Mouse (Mus musculus): ENCODE data around the gene Gm21830.
"Not testable (repeated sequence)": the region's sequence is repeated elsewhere in the genome, so short reads cannot be mapped to it uniquely, and the experiment has no call there.

The Gm21830 gene

GRCm38 (mm10) chr2:67413425-67413824 lies at the start of gene Gm21830:
Gene Gm21830, plus strand, starts transcription at chr2:67413725.
- not testable (repeated sequence) for DNase-seq

GRCm38 (mm10) chr2:67364506-67364905 lies 49.0 kb upstream of the Gm21830 start:
- no peak for DNase-seq

- DNase-seq: no peak
Measured at GRCm38 (mm10) chr2:67378504-67378903, 35.0 kb upstream of the Gm21830 start.

GRCm38 (mm10) chr2:67420853-67421252 lies 7.3 kb downstream of the Gm21830 start:
- DNase-seq: no peak

GRCm38 (mm10) chr2:67422799-67423198 lies 9.3 kb downstream of the Gm21830 start:
- DNase-seq: no peak

- DNase-seq: no peak
Measured at GRCm38 (mm10) chr2:67433081-67433480, 19.6 kb downstream of the Gm21830 start, which contains the start of gene Gm26727. Gene Gm26727, minus strand, starts transcription at chr2:67433181.

GRCm38 (mm10) chr2:67438309-67438708 lies 24.8 kb downstream of the Gm21830 start:
- DNase-seq: no peak

GRCm38 (mm10) chr2:67445780-67446179 lies 32.3 kb downstream of the Gm21830 start, which contains the start of gene Xirp2:
Gene Xirp2, plus strand, starts transcription at chr2:67446002.
- DNase-seq: no peak

GRCm38 (mm10) chr2:67446772-67447171 lies 33.2 kb downstream of the Gm21830 start:
- no peak for DNase-seq

- peak in 1 of 2 experiments; percentile 14 for DNase-seq
Measured at GRCm38 (mm10) chr2:67447206-67447605, 33.7 kb downstream of the Gm21830 start.

GRCm38 (mm10) chr2:67460857-67461256 lies 47.3 kb downstream of the Gm21830 start:
- DNase-seq: no peak

- no peak for DNase-seq
Measured at GRCm38 (mm10) chr2:67467036-67467435, 53.5 kb downstream of the Gm21830 start.

GRCm38 (mm10) chr2:67470030-67470429 lies 56.5 kb downstream of the Gm21830 start:
- peak; percentile 7 to 10 for DNase-seq

- DNase-seq: peak; percentile 50 to 82
Measured at GRCm38 (mm10) chr2:67477753-67478152, 64.2 kb downstream of the Gm21830 start.

- no peak for DNase-seq
Measured at GRCm38 (mm10) chr2:67481051-67481450, 67.5 kb downstream of the Gm21830 start.
